Mouse (Mus musculus) naive thymus-derived CD4-positive, alpha-beta T cell, adult 2 months (primary cell): ENCODE measurements around the gene Gpatch1.

Experiments used
- DNase-seq: peaks from one replicate; pipeline ENCODE4 v3.0.0-alpha.2; 2011; ENCODE audit warnings: low read depth

Gene Gpatch1

GRCm38 (mm10) chr7:35235308-35235707 lies 82.9 kb downstream of the Gpatch1 start:
- DNase-seq, result peak; percentile 86

GRCm38 (mm10) chr7:35234361-35235245 lies 83.6 kb downstream of the Gpatch1 start:
- DNase-seq, result peak; percentile 99

GRCm38 (mm10) chr7:35233861-35234260 lies 84.4 kb downstream of the Gpatch1 start:
- no peak for DNase-seq

- DNase-seq, result no peak
These were observed 85.3 kb downstream of the Gpatch1 start for GRCm38 (mm10) chr7:35232796-35233455.

- peak; percentile 46 for DNase-seq
These were observed 87.9 kb downstream of the Gpatch1 start for GRCm38 (mm10) chr7:35230333-35230732.
